Mouse (Mus musculus) testis, postnatal 10 days (tissue): Measurements from ENCODE around the gene Vmn1r180.
"Not testable (repeated sequence)": the region's sequence is repeated elsewhere in the genome, so short reads cannot be mapped to it uniquely, and the experiment has no call there.

Experiments used
- DNase-seq: peaks from one replicate; pipeline ENCODE4 v3.0.0; 2021; ENCODE audit warnings: low spot score

Vmn1r180 gene

GRCm38 (mm10) chr7:23950332-23950731 lies at the start of gene Vmn1r180:
Gene Vmn1r180 (plus strand): TSS chr7:23950632.
- no peak for DNase-seq

DNA sequence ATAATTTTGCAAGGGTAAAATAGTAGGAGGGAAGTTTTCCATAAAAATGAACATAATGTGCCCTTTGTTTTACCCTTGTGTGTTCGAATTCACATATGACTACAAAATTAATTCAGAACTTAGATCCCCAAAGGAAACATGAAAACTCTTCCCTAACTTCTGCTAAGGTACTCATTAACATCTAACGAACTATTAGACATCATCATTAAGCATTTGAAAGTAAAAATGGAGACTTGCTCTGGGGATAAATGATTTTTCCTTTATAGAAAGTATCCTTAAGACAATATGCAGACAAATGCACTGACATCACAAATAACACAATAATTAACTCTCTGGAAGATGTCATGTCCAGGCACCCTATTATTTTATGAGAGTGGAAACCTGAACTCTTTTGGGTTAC lies 23.8 kb upstream of the Vmn1r180 start, which contains the start of gene Vmn1r179:
TSS of gene Vmn1r179 (plus strand) at position 301 of the 400 bp plus-strand sequence.
- DNase-seq = no peak

DNA sequence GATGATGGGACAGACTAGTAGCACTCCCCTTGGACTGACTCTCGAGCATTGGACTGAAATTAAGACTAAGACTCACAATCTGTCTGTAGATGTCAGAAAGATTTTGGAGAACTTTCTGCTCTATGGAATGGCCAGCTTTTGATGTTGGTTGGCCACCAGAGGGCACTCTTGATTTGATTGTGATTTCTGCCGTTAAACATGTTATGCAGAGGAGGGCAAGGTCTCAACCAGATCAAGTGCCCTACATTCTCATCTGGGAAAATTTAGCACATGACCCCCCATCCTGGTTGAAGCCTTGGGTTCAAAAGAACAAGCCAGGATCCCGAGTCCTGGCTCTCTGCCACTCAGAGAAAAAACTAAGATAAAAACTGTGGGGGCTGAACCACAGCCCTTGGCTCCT lies 17.6 kb downstream of the Vmn1r180 start:
- not testable (repeated sequence) for DNase-seq

- DNase-seq = not testable (repeated sequence)
Measured at GRCm38 (mm10) chr7:23974315-23974714, 23.9 kb downstream of the Vmn1r180 start, which contains the start of gene Vmn1r181. Gene Vmn1r181 (plus strand): TSS chr7:23974615.

DNA sequence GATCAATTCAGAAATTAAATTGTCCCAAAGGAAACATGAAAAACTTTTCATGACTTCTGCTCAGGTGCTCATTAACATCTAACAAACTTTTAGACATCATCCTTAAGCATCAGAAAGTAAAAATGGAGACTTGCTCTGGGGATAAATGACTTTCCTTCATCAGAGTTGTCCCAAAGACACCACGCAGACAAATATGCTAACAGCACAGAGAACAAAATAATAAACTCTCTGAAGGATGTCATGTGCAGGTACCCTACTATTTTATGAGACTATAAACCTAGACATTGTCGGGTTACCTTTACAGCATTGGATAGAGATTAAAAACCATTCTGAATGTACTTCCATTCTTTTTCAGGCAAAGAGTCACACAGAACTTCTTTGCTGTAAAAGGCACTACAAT lies 51.0 kb downstream of the Vmn1r180 start, which contains the start of gene V1rd19:
TSS of gene V1rd19 (plus strand) at position 301 of the 400 bp plus-strand sequence.
- DNase-seq = no peak
